ENCODE assay signal across 8 mouse cellular contexts in genomic region chr8:110079282-110080221, GRCm38 (mm10). TPM values are rescaled to one million over a fixed set of nuclear protein-coding genes. Genes with fewer than 3 reads are reported as not detected.
A peak's percentile ranks its signal among the peaks of the same experiment; 100 is the strongest.
DNase-seq lines count a peak whose midpoint lies in the region; ATAC-seq and TF ChIP-seq lines count a peak whose summit lies in the region.

Gene Zfp612, plus strand, starts transcription at chr8:110079746.

- no peak for TF ChIP-seq CTCF in layer of hippocampus, adult 2 months (conservative IDR thresholded peaks at IDR 0.05)
- TF ChIP-seq CTCF in olfactory bulb, adult 2 months (IDR thresholded peaks at IDR 0.05; ENCODE audit: insufficient read depth, low read depth, low read length): no peak

- H3K27ac ChIP-seq in forebrain, embryonic 15.5 days (replicated peaks): no peak within 1 kb of the TSS
- H3K27ac ChIP-seq in layer of hippocampus, adult 2 months: peak within 1 kb of the TSS; percentile 85
- 0 out of 2 replicates have a peak within 1 kb of the TSS, but pooled peaks have one; percentile 38 for H3K27ac ChIP-seq in olfactory bulb, adult 2 months (ENCODE audit: insufficient read depth, low read depth, low read length)

- peak within 1 kb of the TSS; percentile 62 for H3K4me3 ChIP-seq in forebrain, embryonic 15.5 days
- H3K4me3 ChIP-seq in layer of hippocampus, adult 2 months: peak within 1 kb of the TSS; percentile 89
- peak within 1 kb of the TSS; percentile 80 for H3K4me3 ChIP-seq in olfactory bulb, adult 2 months (ENCODE audit: insufficient read depth, low read depth, low read length)

- 6% methylated on average over 54 of the region's 54 CpGs for WGBS in forebrain, embryonic 15.5 days
- 6% methylated on average over 54 of the region's 54 CpGs for WGBS in olfactory bulb, adult 2 months

- no peaks in the 10 kb centered on the region for H3K9me3 ChIP-seq in forebrain, embryonic 15.5 days

- peak; percentile 56 for DNase-seq in ES-CJ7 (ENCODE audit: low read depth, low spot score)
- peak; percentile 48 to 54 for DNase-seq in heart, postnatal 36 days
- DNase-seq in layer of hippocampus, adult 2 months (ENCODE audit: low spot score in 2 of 2): peak; percentile 53 to 70
- DNase-seq in lung, adult 18-20 months: peak; percentile 59 to 74
- peak; percentile 48 for DNase-seq in thymus, postnatal 14 days

- no peaks in the 10 kb centered on the region for H3K27me3 ChIP-seq in forebrain, embryonic 15.5 days

- H3K4me1 ChIP-seq in forebrain, embryonic 15.5 days: peaks cover 19% of the 10 kb centered on the region
- peaks cover 18% of the 10 kb centered on the region for H3K4me1 ChIP-seq in olfactory bulb, adult 2 months (ENCODE audit: control insufficient read depth, insufficient read depth, low read length)

- H3K4me2 ChIP-seq in forebrain, embryonic 15.5 days (replicated peaks): peak within 1 kb of the TSS; percentile 72

- peak; percentile 86 for ATAC-seq in cerebellum, adult (ENCODE audit: insufficient number of reproducible peaks, low FRiP score, low TSS enrichment)
- peak; percentile 93 for ATAC-seq in forebrain, embryonic 15.5 days (replicated peaks)

- H3K9ac ChIP-seq in forebrain, embryonic 15.5 days (replicated peaks): peak within 1 kb of the TSS; percentile 72

- H3K36me3 ChIP-seq in forebrain, embryonic 15.5 days: peaks cover 20% of the 10 kb centered on the region; the same call in 1 of the 2 replicates

- intact Hi-C loops in heart, postnatal 36 days (cut with DNase I): loop anchor here (10.0 kb wide), 1 partner anchor 225 kb away; no protein-coding TSS in a partner anchor

- 0 out of 2 replicates have a peak, but pooled peaks have one; percentile 55 for TF ChIP-seq POLR2A in olfactory bulb, adult 2 months (IDR thresholded peaks at IDR 0.05; ENCODE audit: insufficient read depth, low read depth, low read length)

RNA-seq across cellular contexts. Expression of gene Zfp612, which starts in this region (rescaled TPM):
- polyA plus RNA-seq in forebrain, embryonic 15.5 days (2015; fragmentation: Nextera tagmentation; extraction: Ambion mirVana): 21.7 and 22.6 TPM in 2 replicates
- total RNA-seq in heart, postnatal 36 days (2021): 1 to 10 TPM; 6.9 to 8.8 TPM
- total RNA-seq in layer of hippocampus, adult 2 months (2021): 10 to 100 TPM; 25.7 to 31.6 TPM
- not detected in 2 replicates for polyA plus RNA-seq in olfactory bulb, adult 2 months (2012; ENCODE audit: insufficient read depth, insufficient read length, low replicate concordance, missing spikeins)
